Mouse (Mus musculus) ovary, postnatal 36 days (tissue): ENCODE results near the gene Rnf111.
"Not testable (repeated sequence)": the region's sequence is repeated elsewhere in the genome, so short reads cannot be mapped to it uniquely, and the experiment has no call there.

ENCODE experiments used
- DNase-seq: peaks from one replicate; pipeline ENCODE4 v3.0.0; 2022; ENCODE audit warnings: low spot score, mixed read lengths

Gene Rnf111

GRCm38 (mm10) chr9:70503626-70504041 lies at the start of gene Rnf111:
TSS of gene Rnf111 (minus strand) at chr9:70503725.
- peak; percentile 97 for DNase-seq

- not testable (repeated sequence) for DNase-seq
Measured at GRCm38 (mm10) chr9:70552233-70552632, 48.7 kb upstream of the Rnf111 start.

- DNase-seq = no peak
Measured at GRCm38 (mm10) chr9:70551524-70551923, 48.0 kb upstream of the Rnf111 start.

GRCm38 (mm10) chr9:70548304-70548703 lies 44.8 kb upstream of the Rnf111 start:
- no peak for DNase-seq

- DNase-seq = not testable (repeated sequence)
Measured at GRCm38 (mm10) chr9:70546576-70546975, 43.1 kb upstream of the Rnf111 start.

GRCm38 (mm10) chr9:70544831-70545230 lies 41.3 kb upstream of the Rnf111 start:
- DNase-seq = no peak

- no peak for DNase-seq
Measured at GRCm38 (mm10) chr9:70543985-70544384, 40.5 kb upstream of the Rnf111 start.

- no peak for DNase-seq
Measured at GRCm38 (mm10) chr9:70543048-70543880, 39.7 kb upstream of the Rnf111 start.

- DNase-seq = peak; percentile 100
Measured at GRCm38 (mm10) chr9:70542305-70543041, 38.9 kb upstream of the Rnf111 start, which contains the start of gene Sltm. TSS of gene Sltm (plus strand) at chr9:70542754.

GRCm38 (mm10) chr9:70541584-70541983 lies 38.1 kb upstream of the Rnf111 start:
- DNase-seq = no peak

GRCm38 (mm10) chr9:70533328-70533727 lies 29.8 kb upstream of the Rnf111 start:
- DNase-seq = no peak

- DNase-seq = no peak
Measured at GRCm38 (mm10) chr9:70524366-70524765, 20.8 kb upstream of the Rnf111 start.

GRCm38 (mm10) chr9:70523813-70524212 lies 20.3 kb upstream of the Rnf111 start:
- DNase-seq = no peak

GRCm38 (mm10) chr9:70520651-70521050 lies 17.1 kb upstream of the Rnf111 start:
- no peak for DNase-seq

- DNase-seq = no peak
Measured at GRCm38 (mm10) chr9:70511681-70512080, 8.2 kb upstream of the Rnf111 start.

- no peak for DNase-seq
Measured at GRCm38 (mm10) chr9:70510998-70511583, 7.6 kb upstream of the Rnf111 start.

- DNase-seq = peak; percentile 18
Measured at GRCm38 (mm10) chr9:70509906-70510525, 6.5 kb upstream of the Rnf111 start.

GRCm38 (mm10) chr9:70506787-70507186 lies 3.3 kb upstream of the Rnf111 start:
- DNase-seq = no peak

- DNase-seq = no peak
Measured at GRCm38 (mm10) chr9:70506186-70506585, 2.7 kb upstream of the Rnf111 start.

- DNase-seq = peak; percentile 67
Measured at GRCm38 (mm10) chr9:70503015-70503603, 416 bp downstream of the Rnf111 start.

GRCm38 (mm10) chr9:70502284-70503014 lies 1.1 kb downstream of the Rnf111 start:
- DNase-seq = no peak
